Comparison of ENCODE assay signal across 16 mouse cellular contexts in the genomic region with DNA sequence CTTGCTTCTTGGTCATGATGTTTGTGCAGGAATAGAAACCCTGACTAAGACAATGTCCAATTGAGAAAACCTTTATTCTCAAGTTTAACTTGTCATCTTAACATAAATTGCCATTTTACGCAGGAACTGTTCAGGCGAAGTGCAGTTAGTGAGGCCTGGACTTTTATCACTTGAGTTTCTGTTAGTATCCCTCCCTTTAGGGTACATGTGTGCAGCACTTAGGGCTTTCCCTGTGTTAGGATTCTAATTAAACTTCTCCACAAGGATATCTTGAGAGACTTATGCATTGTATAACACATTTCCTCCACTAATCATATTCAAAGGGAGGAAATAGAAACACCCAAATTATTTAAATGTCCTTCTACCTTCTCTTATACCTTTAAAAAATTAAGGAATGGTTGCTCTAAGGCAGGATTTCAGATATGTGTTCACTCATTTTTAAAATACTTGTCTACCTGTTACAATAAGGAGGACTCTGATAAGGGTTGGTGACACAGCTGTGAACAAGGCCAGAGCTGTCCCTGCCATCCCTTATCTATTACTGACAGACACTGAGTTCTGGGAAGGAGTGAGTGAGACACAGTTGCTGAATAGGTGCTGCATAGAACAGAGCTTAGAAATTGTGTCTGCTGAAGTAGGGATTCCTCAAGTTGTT.
DNase-seq lines count a peak whose midpoint lies in the region; ATAC-seq lines count a peak whose summit lies in the region.
"Had no signal": no experiment of that assay in that cellular context is flagged by ENCODE, and none has a peak within 500 bp of the region (broad histone marks: within the 10 kb centered on the region; RNA-seq: fewer than 3 reads in every experiment).

No protein-coding gene starts in this region.

- 94% methylated on average over 2 of the region's 2 CpGs for WGBS in lung, embryonic 15.5 days
- WGBS in liver, embryonic 12.5 days (ENCODE audit: insufficient replicate concordance), result 28% methylated on average over 2 of the region's 2 CpGs

- H3K4me3 ChIP-seq in lung, embryonic 15.5 days, result no peak overlapping the region
- H3K4me3 ChIP-seq in liver, embryonic 12.5 days, result peak overlapping the region; percentile 17; the same call in 1 of the 2 replicates
- H3K4me3 ChIP-seq: forebrain, embryonic 15.5 days; midbrain, embryonic 13.5 days had no signal

- peak; percentile 7 for DNase-seq in embryo, embryonic 10 days (ENCODE audit: low spot score)
- no peak for DNase-seq in embryo, embryonic 11 days
- no peak for DNase-seq in lung, adult 18-20 months
- DNase-seq in adrenal gland, postnatal 10 days, result no peak
- no peak for DNase-seq in layer of hippocampus, adult 9-10 months (ENCODE audit: low spot score)
- no peak for DNase-seq in kidney, postnatal 10 days
- DNase-seq: adrenal gland, adult 8-10 months; cerebellum, postnatal 14 days; heart, postnatal 14 days; kidney, postnatal 25 days; lung, postnatal 36 days had no signal

- no peaks in the 10 kb centered on the region for H3K36me3 ChIP-seq in lung, embryonic 15.5 days
- H3K36me3 ChIP-seq in liver, embryonic 12.5 days, result peaks cover 36% of the 10 kb centered on the region
- H3K36me3 ChIP-seq: forebrain, embryonic 15.5 days had no signal

- H3K4me2 ChIP-seq in lung, embryonic 15.5 days, result no peak overlapping the region
- peak overlapping the region; percentile 59 for H3K4me2 ChIP-seq in liver, embryonic 12.5 days
- H3K4me2 ChIP-seq: forebrain, embryonic 15.5 days; midbrain, embryonic 13.5 days had no signal

- H3K27ac ChIP-seq in lung, embryonic 15.5 days, result no peak overlapping the region
- H3K27ac ChIP-seq in liver, embryonic 12.5 days, result peak overlapping the region; percentile 98
- H3K27ac ChIP-seq: forebrain, embryonic 15.5 days; midbrain, embryonic 13.5 days had no signal

- ATAC-seq in lung, embryonic 15.5 days (ENCODE audit: borderline replicate concordance, extremely low read depth, low FRiP score, low TSS enrichment), result peak; percentile 81; the same call in 1 of the 2 replicates
- peak; percentile 100 for ATAC-seq in liver, embryonic 12.5 days
- ATAC-seq: forebrain, embryonic 15.5 days; midbrain, embryonic 13.5 days had no signal

- H3K9ac ChIP-seq in lung, embryonic 15.5 days, result no peak overlapping the region
- peak overlapping the region; percentile 56; the same call in 1 of the 2 replicates for H3K9ac ChIP-seq in liver, embryonic 12.5 days
- H3K9ac ChIP-seq: forebrain, embryonic 15.5 days; midbrain, embryonic 13.5 days had no signal

- no peaks in the 10 kb centered on the region; the same call in 1 of the 2 replicates for H3K4me1 ChIP-seq in lung, embryonic 15.5 days
- peaks cover 55% of the 10 kb centered on the region for H3K4me1 ChIP-seq in liver, embryonic 12.5 days
- H3K4me1 ChIP-seq: forebrain, embryonic 15.5 days; midbrain, embryonic 13.5 days had no signal

- H3K9me3 ChIP-seq in lung, embryonic 15.5 days, result no peaks in the 10 kb centered on the region
- H3K9me3 ChIP-seq in liver, embryonic 12.5 days (replicated peaks), result no peaks in the 10 kb centered on the region
- H3K9me3 ChIP-seq: forebrain, embryonic 15.5 days; midbrain, embryonic 13.5 days had no signal

- H3K27me3 ChIP-seq in lung, embryonic 15.5 days, result no peaks in the 10 kb centered on the region
- no peaks in the 10 kb centered on the region for H3K27me3 ChIP-seq in liver, embryonic 12.5 days (replicated peaks)
- H3K27me3 ChIP-seq: CH12.LX; forebrain, embryonic 15.5 days; midbrain, embryonic 13.5 days had no signal
